Mouse (Mus musculus) cerebellum, postnatal 4 days (tissue): ENCODE measurements around the gene Dner.
"Not testable (repeated sequence)": the region's sequence is repeated elsewhere in the genome, so short reads cannot be mapped to it uniquely, and the experiment has no call there.

Source experiments
- DNase-seq, 2 experiments: peaks; one replicate each; pipeline ENCODE4 v3.0.0; 2022; ENCODE audit warnings: low spot score in 2 of 2, mixed read lengths in 1 of 2

The Dner gene

DNA sequence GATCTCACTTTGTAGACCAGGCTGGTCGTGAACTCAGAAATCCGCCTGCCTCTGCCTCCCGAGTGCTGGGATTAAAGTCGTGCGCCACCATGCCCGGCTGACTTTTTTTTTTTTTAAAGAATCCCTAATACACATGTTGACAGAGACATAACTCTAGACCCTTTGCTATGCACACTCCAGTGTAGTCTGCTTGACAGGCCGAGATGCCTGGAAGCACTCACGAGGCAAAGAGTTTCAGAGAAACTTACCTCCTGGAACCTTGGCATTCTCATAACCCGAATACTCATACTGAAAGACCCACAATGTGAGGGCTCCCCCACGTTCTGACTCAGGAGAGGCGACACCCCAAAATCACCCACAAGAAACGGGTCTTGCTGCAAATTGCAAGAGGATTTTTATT lies 364.2 kb downstream of the Dner start:
- DNase-seq, result not testable (repeated sequence)

DNA sequence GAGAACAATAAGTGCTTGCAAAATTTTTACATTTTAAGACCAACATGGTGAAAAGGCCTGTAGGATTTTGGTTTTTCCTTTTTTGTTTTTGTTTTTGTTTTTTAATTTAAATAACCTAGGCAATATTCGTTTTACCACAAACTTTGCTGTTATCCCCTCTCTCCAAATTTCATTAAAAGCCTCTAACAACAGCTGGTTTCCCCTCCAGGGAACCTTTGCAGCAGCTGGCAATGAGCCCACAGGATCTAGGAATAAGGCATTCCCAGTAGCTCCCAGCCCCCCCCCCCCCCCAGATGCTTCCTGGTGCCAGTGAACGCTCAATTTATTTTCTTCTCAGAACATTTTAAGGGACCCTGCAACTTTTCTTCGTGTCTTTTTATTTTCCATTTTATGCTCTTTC lies 370.7 kb downstream of the Dner start:
- DNase-seq, result no peak

DNA sequence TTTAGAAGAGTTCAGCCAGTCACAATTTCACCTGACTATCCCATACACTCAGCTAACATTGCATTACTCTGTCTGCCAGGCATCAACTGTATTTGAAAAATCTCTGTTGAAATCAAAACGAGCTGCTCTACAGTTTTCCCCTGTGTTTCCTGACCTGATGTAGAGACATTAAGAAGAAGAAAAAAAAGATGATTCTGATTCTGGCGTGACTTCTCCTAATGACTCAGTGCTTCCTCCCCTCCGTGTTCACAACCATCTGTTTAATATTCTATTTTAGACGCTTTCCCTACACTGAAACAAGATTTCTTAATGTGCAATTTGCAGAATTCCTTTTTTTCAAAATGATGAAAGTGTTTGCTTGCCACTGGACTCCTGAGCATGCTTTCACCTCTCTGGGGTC lies 374.7 kb downstream of the Dner start:
- no peak for DNase-seq
